Mouse (Mus musculus) CD4-positive, CD25-positive, alpha-beta regulatory T cell, adult 2 months (primary cell): ENCODE measurements around the gene Sf3b5.
"Not testable (repeated sequence)": the region's sequence is repeated elsewhere in the genome, so short reads cannot be mapped to it uniquely, and the experiment has no call there.

Source experiments
- DNase-seq: peaks from one replicate; pipeline ENCODE4 v3.0.0-alpha.2; 2012; ENCODE audit warnings: low read depth, low spot score

Sf3b5 gene

DNA sequence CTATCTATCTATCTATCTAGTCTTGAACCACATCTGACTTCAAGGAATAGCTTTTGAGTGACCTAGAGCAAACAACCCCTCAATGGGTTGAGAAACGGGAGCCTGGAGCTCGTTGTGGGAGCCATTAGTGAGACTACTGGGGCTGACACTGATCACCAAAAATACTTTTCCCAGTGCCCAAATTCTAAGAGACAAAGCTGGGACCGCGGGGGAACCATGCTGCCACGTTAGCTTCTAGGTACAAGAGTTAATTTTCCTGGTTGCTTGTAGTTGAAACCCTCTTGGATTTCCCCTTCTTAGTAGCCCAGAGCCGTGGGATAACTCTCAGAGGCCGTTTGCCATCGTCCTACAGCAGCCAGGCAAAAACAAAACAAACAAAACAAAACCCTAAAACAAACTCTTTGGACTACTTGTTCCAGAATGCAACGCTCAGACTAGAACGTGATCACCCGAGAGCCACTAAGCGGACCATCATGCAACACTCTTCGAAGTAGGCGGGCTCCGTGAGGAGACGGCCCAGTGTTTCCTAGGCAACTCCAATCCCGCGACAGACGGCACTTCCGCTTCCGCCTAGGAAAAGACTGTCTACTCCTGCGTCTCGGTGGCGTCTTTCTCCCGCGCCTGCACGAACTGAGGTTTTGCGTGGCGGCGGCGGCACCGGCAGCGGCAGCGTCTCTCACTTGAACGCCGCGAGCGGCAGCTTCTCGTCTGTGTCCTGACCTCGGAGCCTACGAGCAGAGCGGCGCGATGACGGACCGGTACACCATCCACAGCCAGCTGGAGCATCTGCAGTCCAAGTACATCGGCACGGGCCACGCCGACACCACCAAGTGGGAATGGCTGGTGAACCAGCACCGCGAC, 3.0 kb downstream of the Sf3b5 start:
- peak; percentile 98 for DNase-seq

DNA sequence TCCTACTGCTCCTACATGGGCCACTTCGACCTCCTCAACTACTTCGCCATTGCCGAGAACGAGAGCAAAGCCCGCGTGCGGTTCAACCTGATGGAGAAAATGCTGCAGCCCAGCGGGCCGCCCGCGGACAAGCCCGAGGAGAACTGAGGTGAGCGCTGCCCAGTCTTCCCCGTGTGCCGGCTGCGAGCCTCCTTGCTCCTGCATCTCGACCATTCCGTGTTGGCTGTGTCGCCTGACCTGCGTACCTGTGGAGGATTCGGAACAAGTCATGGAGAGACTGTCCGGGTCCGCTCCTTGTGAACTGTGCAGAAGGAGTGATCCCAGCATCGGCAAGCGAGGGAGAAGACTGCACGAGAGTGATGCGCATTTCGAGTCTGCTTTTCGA, 3.6 kb downstream of the Sf3b5 start:
- no peak for DNase-seq

DNA sequence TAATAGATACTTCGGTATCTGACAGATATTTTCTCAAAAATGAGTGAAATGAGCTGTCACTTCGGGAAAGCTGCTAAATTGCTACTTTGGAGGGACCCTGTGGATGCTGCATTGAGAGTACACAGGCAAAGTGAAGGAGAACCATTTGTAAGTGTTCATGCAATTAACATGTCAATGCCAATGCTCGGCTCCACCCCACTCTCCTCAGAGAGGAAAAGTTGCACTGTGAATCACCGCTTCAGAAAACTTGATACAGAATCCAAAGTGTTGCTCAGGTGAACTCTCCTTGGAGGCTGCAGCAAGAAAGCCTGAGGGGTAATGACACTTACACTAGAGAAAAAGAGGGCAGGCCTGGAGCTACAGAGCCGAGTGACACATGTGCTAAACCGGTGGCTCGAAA, 8.9 kb downstream of the Sf3b5 start:
- no peak for DNase-seq

DNA sequence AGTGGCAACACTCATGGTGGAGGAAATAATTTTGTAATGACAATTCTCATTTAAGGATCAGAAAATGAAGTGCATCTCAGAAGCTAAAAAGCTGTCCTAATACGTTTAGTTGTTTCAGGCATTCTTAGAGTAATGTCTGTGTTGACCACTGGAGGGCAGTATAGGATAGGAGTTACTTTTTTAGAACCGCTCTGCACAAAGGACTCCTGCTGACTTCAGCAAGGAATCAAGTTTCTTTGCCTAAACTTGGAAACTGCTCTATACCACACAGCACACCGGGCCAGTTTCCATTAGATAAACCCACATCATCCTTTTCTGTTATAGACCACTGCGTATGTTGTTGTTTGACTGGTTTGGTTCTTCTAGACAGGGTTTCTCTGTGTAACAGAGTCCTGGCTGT, 11.4 kb downstream of the Sf3b5 start:
- DNase-seq = peak; percentile 85

DNA sequence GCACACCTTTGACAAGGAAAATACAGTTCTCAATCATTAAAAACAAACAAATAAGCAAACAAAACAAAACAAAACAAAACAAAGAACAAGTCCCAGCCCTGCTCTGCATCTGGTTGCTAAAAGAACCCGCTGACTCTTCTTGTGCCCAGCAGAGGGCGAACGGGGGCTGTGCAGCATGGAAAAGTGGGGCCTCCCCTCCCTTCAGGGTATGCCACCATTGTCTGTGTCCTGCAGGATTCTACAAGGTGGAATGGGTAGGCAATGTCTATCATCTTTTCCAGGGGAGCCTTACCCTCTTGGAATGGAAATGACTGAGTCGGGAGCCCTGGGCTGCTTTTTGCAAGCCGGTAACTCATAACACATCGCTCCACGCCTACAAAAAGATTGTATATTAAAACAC, 13.4 kb downstream of the Sf3b5 start:
- peak; percentile 66 for DNase-seq

DNA sequence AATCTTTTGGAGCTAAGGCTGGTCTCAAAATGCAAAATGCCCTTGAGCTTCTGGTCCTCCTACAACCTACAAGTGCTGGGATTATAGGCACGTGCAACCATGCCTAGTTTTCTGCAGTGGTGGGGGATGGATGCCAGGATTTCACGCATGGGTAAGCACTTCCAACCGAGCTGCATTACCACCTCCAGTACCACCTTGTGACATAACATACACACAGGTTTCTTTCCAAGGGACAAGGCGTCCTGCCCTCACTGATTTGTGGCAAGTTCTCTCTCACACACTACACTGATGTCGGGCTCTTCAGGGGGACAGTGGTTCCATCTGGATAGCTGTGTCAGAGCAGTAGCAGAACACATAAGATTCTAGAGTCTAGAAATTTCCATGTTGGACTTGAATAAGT, 13.9 kb downstream of the Sf3b5 start:
- DNase-seq = no peak

DNA sequence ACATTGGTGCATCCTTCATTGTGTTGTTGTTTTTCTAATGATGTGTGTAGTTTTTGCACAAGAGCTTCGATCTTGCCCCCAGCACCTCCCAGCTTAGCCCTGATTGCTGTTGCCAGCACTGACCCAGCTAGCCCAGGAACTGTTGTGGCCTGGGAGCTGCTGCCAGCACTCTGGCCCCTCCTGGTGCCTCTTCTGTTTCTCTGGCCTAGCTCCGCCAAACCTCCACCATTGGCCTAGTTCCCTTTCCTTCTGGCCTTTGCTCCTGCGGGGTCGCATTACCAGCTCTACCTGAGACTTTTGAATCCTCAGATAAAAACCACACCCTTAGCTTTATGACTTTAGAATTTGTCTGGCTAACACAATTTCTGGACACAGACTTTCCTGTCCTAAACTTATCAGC, 17.0 kb downstream of the Sf3b5 start:
- no peak for DNase-seq

DNA sequence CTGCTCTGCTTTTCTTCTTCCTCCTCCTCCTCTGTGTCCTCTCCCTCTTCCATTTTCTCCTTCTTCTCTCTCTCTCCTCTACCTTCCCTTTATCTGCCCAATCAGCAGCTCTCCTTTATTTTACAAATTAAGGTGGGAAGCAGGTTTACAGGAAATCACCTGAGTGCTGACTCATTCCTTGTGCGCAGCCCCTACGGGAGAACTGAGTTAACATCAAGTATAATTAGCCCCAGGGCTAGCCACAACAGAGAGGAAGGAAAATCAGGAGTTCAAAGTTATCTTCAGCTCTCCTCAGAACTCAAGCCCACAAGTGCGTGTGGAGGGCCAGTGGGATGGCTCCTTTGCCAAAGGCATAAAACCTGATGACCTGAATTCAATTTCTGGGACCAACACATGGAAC, 18.8 kb downstream of the Sf3b5 start:
- DNase-seq = not testable (repeated sequence)

DNA sequence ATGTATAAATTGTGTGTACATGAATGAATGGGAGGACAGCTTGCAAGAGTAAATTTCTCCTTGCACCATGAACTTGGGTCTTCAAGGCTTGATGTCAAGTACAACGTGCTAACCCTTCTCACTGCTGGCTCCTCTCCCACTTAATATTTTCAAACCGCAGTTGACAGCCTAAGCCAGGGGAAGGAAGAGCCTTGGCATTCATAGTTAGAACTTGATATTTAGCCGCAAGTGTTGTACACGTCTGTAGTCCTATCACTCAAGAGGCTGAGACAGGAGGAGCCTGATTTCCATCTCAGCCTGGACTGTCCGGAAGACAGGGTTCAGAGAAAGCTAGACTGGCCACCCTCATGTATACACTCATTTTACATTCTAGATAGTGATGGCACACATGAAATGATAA, 22.6 kb downstream of the Sf3b5 start:
- DNase-seq = no peak

DNA sequence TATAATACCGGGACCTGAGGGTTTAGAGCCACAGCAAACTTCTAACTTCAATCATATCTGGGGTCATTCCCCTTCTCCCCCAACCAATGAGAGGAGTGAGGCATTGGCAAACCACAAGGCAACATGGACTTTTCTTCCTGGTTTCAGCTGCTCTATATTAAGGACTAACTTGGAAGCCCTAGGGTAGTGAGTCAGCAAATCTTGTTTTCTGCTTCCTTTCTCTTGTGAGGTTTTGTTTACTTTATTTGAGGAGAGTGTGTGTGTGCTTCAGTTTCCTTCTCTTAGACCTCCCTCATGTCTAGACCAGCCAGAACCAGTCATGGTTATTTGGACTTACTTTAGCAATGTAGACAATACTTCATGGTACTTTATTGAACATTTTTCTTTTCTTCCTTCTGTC, 23.1 kb downstream of the Sf3b5 start:
- DNase-seq = no peak

DNA sequence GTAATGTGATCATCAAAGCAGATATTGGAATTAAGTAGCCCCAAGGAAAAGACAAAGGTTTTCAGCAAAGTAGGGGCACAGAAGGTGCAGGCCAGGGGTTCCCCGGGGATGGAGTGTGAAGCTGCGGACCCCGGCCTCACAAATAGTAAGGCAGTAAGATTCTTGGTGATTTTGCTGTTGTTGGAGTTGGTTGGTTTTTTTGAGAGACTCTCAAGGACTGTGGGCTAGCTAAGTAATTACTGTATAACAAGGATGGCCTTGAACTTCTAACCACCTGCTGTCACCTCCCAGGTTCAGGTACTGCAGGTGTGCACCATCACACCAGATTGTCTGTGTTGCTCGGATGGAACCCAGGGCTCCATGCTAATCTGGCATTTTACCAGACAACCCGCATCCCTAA, 24.3 kb downstream of the Sf3b5 start:
- DNase-seq = no peak

DNA sequence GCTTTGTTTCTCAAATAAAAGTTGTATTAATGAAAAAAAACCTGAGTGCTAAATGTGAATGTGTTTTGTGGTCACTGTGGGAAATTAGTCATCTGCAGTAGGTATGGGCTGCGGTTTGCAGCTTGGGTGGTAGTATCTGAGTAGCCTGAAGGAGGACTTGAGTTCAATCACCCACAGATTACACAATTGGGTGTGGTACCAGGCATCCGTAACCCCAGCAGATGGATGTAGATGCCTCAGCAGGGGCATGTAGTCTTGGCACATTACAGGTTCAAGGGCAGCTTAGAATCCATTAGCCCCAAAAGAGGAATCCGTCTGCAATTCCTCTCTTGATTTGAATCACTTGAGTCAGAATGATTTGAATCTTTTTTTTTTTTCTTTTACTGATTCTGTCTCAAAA, 30.1 kb downstream of the Sf3b5 start:
- peak; percentile 33 for DNase-seq

DNA sequence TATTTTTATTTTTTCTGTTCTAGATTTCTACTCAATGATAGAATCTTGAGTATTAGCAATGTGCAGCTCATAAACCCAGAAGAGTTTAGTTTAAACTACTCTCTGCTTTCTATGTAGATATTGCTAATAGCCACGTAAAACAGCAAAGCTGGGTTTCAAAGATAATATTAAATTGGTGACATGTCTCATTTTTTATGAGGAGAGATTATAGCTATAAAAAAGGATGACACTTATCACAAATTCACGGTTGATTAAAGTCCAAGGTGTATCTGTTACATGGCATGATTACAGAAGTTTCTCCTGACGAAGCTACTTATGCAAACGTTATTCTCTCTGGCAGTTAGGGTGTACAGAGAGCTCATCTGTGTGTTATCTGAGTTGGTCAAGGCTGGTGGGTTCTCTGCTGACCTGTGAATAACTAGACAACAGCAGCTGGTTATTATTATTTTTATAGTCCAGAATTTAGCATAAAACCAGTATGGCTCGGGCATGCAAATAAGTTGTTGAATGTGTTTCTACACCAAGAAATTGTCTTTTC, 34.6 kb downstream of the Sf3b5 start:
- DNase-seq = no peak

DNA sequence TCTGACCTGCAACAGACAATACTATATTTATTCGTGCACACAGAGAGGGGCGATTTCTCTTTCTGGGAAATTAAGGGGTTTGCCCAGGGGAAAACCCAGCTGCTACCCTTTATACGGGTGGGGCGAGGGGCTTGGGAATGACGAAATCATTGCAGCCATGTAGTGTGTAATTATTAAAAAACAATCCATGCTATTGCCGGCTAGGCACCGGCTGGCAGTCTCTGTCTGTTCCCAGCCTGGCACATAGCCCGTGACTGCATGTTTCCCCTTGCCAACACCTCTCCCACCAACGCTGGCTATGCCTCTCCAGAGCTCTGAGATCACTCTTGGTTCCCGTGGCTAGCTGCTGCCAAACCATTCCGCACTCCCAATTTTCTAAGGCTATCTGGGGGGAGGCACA, 39.5 kb downstream of the Sf3b5 start:
- DNase-seq = peak; percentile 11

DNA sequence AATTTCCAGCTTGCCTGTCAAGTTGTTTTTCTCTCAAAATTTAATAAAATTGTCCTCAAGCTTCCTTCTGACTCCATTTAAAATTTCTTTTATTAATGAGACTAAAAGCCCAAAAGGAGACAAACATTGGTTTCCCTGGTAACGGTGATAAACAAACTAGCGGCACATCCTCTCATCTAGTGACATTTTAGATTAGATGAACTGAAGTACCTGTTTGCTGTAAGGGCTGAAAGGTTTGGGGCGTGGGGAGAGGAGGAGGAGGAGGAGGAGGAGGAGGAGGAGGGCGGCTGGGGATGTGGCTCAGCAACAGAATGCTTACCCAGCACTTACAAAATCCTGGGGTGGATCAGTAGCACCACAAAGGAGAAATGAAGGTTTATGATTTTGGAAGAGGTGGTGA, 42.7 kb downstream of the Sf3b5 start:
- peak; percentile 72 for DNase-seq

DNA sequence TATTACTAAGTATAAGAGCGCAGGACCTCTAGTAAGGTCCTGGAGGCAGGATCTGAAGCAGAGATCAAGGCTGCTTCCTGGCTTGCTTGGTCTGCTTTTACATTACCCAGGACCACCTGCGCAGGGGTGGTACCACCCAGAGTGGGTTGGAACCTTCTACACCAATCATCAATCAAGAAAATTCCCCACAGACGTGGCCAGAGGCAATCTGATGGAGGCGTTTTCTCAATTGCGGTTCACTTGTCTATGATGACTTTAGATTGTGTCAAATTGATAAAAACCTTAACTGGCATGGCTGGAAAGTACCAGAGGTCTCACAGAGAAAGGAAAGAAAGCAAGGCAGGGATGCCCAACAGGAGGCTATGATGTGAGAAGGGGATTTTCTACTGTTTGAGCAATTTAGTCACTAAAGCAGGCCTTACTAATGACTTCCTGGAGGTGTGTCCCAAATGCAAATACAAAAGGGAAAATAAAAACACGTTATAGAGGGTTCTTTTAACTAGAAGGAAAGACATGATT, 51.8 kb downstream of the Sf3b5 start:
- DNase-seq = peak; percentile 81
